ENCODE assay signal across 10 mouse cellular contexts in the genomic region with DNA sequence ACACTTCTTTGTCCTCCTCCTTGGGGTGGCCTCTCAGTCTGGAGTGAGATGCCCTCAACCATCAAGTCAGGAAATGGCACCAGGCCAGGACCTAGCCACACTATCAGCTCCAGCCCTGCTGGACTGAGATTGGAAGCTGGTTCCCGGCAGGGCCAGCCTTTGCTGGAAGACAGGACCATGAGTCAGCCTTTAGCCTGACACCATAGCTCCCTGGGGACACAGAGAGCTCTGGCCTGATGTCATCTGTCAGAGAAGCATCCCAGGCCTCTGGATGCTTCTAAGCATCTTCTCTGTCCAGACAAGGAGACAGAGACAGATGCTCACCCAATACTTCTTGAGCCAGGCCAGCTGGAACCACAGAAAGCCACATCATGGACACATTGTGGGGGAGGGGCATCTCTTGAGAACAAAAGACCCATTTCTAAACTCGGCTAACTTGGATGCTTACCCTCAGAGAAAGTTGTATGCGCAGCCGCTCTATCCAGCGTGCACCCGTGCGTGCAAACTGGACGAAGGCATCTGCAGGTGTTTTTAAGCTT. TPM values are rescaled to one million over a fixed set of nuclear protein-coding genes. Genes with fewer than 3 reads are reported as not detected.
DNase-seq lines count a peak whose midpoint lies in the region; ATAC-seq and TF ChIP-seq lines count a peak whose summit lies in the region.
"Had no signal": no experiment of that assay in that cellular context is flagged by ENCODE, and none has a peak within 500 bp of the region (broad histone marks: within the 10 kb centered on the region; RNA-seq: fewer than 3 reads in every experiment).

No protein-coding gene starts in this region.

- peak overlapping the region; percentile 92 for H3K27ac ChIP-seq in forebrain, embryonic 10.5 days
- peak overlapping the region; percentile 96 for H3K27ac ChIP-seq in neural tube, embryonic 14.5 days (ENCODE audit: low read depth, low read length)
- no peak overlapping the region for H3K27ac ChIP-seq in kidney, adult 2 months (ENCODE audit: insufficient read depth, low read depth, low read length)
- H3K27ac ChIP-seq: embryonic facial prominence, embryonic 15.5 days; stomach, embryonic 15.5 days had no signal

- peak overlapping the region; percentile 19 for H3K4me3 ChIP-seq in megakaryocyte, embryonic 14.5 days (replicated peaks)
- peak overlapping the region; percentile 75 for H3K4me3 ChIP-seq in forebrain, embryonic 10.5 days
- H3K4me3 ChIP-seq in neural tube, embryonic 14.5 days (ENCODE audit: low read depth, low read length), result peak overlapping the region; percentile 62
- no peak overlapping the region for H3K4me3 ChIP-seq in kidney, adult 2 months (ENCODE audit: insufficient read depth, low read depth, low read length)

- peaks cover 88% of the 10 kb centered on the region for H3K4me1 ChIP-seq in megakaryocyte, embryonic 14.5 days
- H3K4me1 ChIP-seq in forebrain, embryonic 10.5 days, result peaks cover 72% of the 10 kb centered on the region
- peaks cover 17% of the 10 kb centered on the region for H3K4me1 ChIP-seq in neural tube, embryonic 14.5 days (ENCODE audit: control insufficient read depth, insufficient read depth, low read length)
- H3K4me1 ChIP-seq in kidney, adult 2 months (ENCODE audit: control insufficient read depth, insufficient read depth, low read length), result no peaks in the 10 kb centered on the region

- TF ChIP-seq CTCF in kidney, adult 2 months (conservative IDR thresholded peaks at IDR 0.05; ENCODE audit: insufficient read depth, insufficient read length, low read depth, low read length), result no peak

- no peak for ATAC-seq in megakaryocyte, adult 5-6 weeks (ENCODE audit: poor library complexity, severe bottlenecking)
- ATAC-seq in neural tube, embryonic 14.5 days (ENCODE audit: low read depth), result no peak

- H3K4me2 ChIP-seq in neural tube, embryonic 14.5 days (ENCODE audit: low read depth, low read length), result peak overlapping the region; percentile 98

- TF ChIP-seq POLR2A in kidney, adult 2 months (IDR thresholded peaks at IDR 0.05; ENCODE audit: low read depth, low read length), result no peak

- DNase-seq in adrenal gland, postnatal 25 days, result peak; percentile 62
- DNase-seq in forebrain, embryonic 10.5 days (ENCODE audit: extremely low spot score, low spot score), result no peak
- peak; percentile 76 for DNase-seq in heart, postnatal 4 days
- DNase-seq in left cerebral cortex, postnatal 36 days (ENCODE audit: low spot score in 2 of 2), result no peak
- no peak for DNase-seq in kidney, adult 2 months

- no peaks in the 10 kb centered on the region for H3K9me3 ChIP-seq in megakaryocyte, embryonic 14.5 days
- H3K9me3 ChIP-seq in forebrain, embryonic 10.5 days, result no peaks in the 10 kb centered on the region
- H3K9me3 ChIP-seq in neural tube, embryonic 14.5 days (ENCODE audit: control insufficient read depth, low read length), result no peaks in the 10 kb centered on the region
- H3K9me3 ChIP-seq: embryonic facial prominence, embryonic 15.5 days; stomach, embryonic 15.5 days had no signal

- intact Hi-C loops in left cerebral cortex, postnatal 36 days (cut with DNase I), result no loop called here

- WGBS in forebrain, embryonic 10.5 days, result 50% methylated on average over 8 of the region's 8 CpGs
- WGBS in neural tube, embryonic 14.5 days, result 12% methylated on average over 8 of the region's 8 CpGs
- 49% methylated on average over 8 of the region's 8 CpGs for WGBS in kidney, adult 2 months

- no peaks in the 10 kb centered on the region for H3K36me3 ChIP-seq in megakaryocyte, embryonic 14.5 days (replicated peaks; ENCODE audit: low read length)
- no peaks in the 10 kb centered on the region for H3K36me3 ChIP-seq in forebrain, embryonic 10.5 days (replicated peaks)
- no peaks in the 10 kb centered on the region for H3K36me3 ChIP-seq in neural tube, embryonic 14.5 days (ENCODE audit: control insufficient read depth, insufficient read depth, low read length)
- no peaks in the 10 kb centered on the region for H3K36me3 ChIP-seq in kidney, adult 2 months (ENCODE audit: control insufficient read depth, insufficient read depth, low read length)
- H3K36me3 ChIP-seq: embryonic facial prominence, embryonic 15.5 days; stomach, embryonic 15.5 days had no signal

- peak overlapping the region; percentile 91 for H3K9ac ChIP-seq in neural tube, embryonic 14.5 days (replicated peaks; ENCODE audit: low read depth, low read length)
- H3K9ac ChIP-seq: embryonic facial prominence, embryonic 15.5 days; stomach, embryonic 15.5 days had no signal

- H3K27me3 ChIP-seq in megakaryocyte, embryonic 14.5 days (replicated peaks), result peaks cover 77% of the 10 kb centered on the region
- peaks cover 68% of the 10 kb centered on the region for H3K27me3 ChIP-seq in forebrain, embryonic 10.5 days (ENCODE audit: poor library complexity, severe bottlenecking)
- no peaks in the 10 kb centered on the region for H3K27me3 ChIP-seq in neural tube, embryonic 14.5 days (ENCODE audit: control insufficient read depth, insufficient read depth, low read length)
- no peaks in the 10 kb centered on the region for H3K27me3 ChIP-seq in kidney, adult 2 months (replicated peaks; ENCODE audit: control insufficient read depth, insufficient read depth, low read length)

RNA-seq across cellular contexts. Expression of a gene that starts 1.1 kb away (rescaled TPM):
- 123 and 178 TPM in 2 replicates for polyA plus RNA-seq in megakaryocyte, embryonic 14.5 days (2012; ENCODE audit: insufficient read depth, low replicate concordance)
- total RNA-seq in megakaryocyte, adult 5-6 weeks (2015), result 0.89 and 1.0 TPM in 2 replicates
- total RNA-seq in megakaryocyte, adult 5-6 weeks (2017), result 0.37 and 1.2 TPM in 2 replicates
- total RNA-seq in adrenal gland, postnatal 25 days (2021), result 1.7 and 2.8 TPM in 2 replicates
- polyA plus RNA-seq in forebrain, embryonic 10.5 days (2016; fragmentation: Nextera tagmentation; extraction: Ambion mirVana), result 205 and 261 TPM in 2 replicates
- 1 to 10 TPM; 1.8 to 2.5 TPM for total RNA-seq in heart, postnatal 4 days (2021)
- 1,600 and 1,632 TPM in 2 replicates for polyA plus RNA-seq in neural tube, embryonic 14.5 days (2014; fragmentation: Nextera tagmentation; extraction: Ambion mirVana)
- 100 to 1,000 TPM; 399 to 458 TPM for total RNA-seq in left cerebral cortex, postnatal 36 days (2021)
- polyA plus RNA-seq in kidney, adult 2 months (2012; rRNA removed), result 3.9 and 12.0 TPM in 2 replicates

RNA-seq across cellular contexts. Expression of a gene that starts 3.2 kb away (rescaled TPM):
- 1.1 TPM in 1 of 2 replicates, not detected in the other for polyA plus RNA-seq in megakaryocyte, embryonic 14.5 days (2012; ENCODE audit: insufficient read depth, low replicate concordance)
- total RNA-seq in megakaryocyte, adult 5-6 weeks (2015), result not detected in 2 replicates
- total RNA-seq in megakaryocyte, adult 5-6 weeks (2017), result not detected in 2 replicates
- total RNA-seq in adrenal gland, postnatal 25 days (2021), result not detected in 2 replicates
- 0.06 and 0.07 TPM in 2 replicates for polyA plus RNA-seq in forebrain, embryonic 10.5 days (2016; fragmentation: Nextera tagmentation; extraction: Ambion mirVana)
- total RNA-seq in heart, postnatal 4 days (2021), result not detected
- polyA plus RNA-seq in neural tube, embryonic 14.5 days (2014; fragmentation: Nextera tagmentation; extraction: Ambion mirVana), result 0.22 and 0.33 TPM in 2 replicates
- total RNA-seq in left cerebral cortex, postnatal 36 days (2021), result under 1 TPM in 1 of 2 experiments, not detected in 1; 0.14 TPM
- not detected in 2 replicates for polyA plus RNA-seq in kidney, adult 2 months (2012; rRNA removed)
- polyA plus RNA-seq: stomach, embryonic 15.5 days had no signal

RNA-seq across cellular contexts. Expression of a gene that starts 13.2 kb away (rescaled TPM):
- 20.7 and 47.5 TPM in 2 replicates for polyA plus RNA-seq in megakaryocyte, embryonic 14.5 days (2012; ENCODE audit: insufficient read depth, low replicate concordance)
- 15.2 and 19.6 TPM in 2 replicates for total RNA-seq in megakaryocyte, adult 5-6 weeks (2015)
- total RNA-seq in megakaryocyte, adult 5-6 weeks (2017), result 24.9 and 27.3 TPM in 2 replicates
- total RNA-seq in adrenal gland, postnatal 25 days (2021), result 19.1 and 29.4 TPM in 2 replicates
- polyA plus RNA-seq in forebrain, embryonic 10.5 days (2016; fragmentation: Nextera tagmentation; extraction: Ambion mirVana), result 45.9 and 49.9 TPM in 2 replicates
- total RNA-seq in heart, postnatal 4 days (2021), result 10 to 100 TPM; 65.4 to 68.0 TPM
- 47.4 and 52.8 TPM in 2 replicates for polyA plus RNA-seq in neural tube, embryonic 14.5 days (2014; fragmentation: Nextera tagmentation; extraction: Ambion mirVana)
- 10 to 100 TPM; 62.0 to 64.3 TPM for total RNA-seq in left cerebral cortex, postnatal 36 days (2021)
- polyA plus RNA-seq in kidney, adult 2 months (2012; rRNA removed), result 87.1 and 97.6 TPM in 2 replicates

RNA-seq across cellular contexts. Expression of a gene that starts 36.6 kb away (rescaled TPM):
- polyA plus RNA-seq in megakaryocyte, embryonic 14.5 days (2012; ENCODE audit: insufficient read depth, low replicate concordance), result 41.1 and 108 TPM in 2 replicates
- total RNA-seq in megakaryocyte, adult 5-6 weeks (2015), result 68.3 and 86.8 TPM in 2 replicates
- 187 and 329 TPM in 2 replicates for total RNA-seq in megakaryocyte, adult 5-6 weeks (2017)
- total RNA-seq in adrenal gland, postnatal 25 days (2021), result 203 and 237 TPM in 2 replicates
- polyA plus RNA-seq in forebrain, embryonic 10.5 days (2016; fragmentation: Nextera tagmentation; extraction: Ambion mirVana), result 146 and 151 TPM in 2 replicates
- 100 to 1,000 TPM; 174 to 178 TPM for total RNA-seq in heart, postnatal 4 days (2021)
- 379 and 405 TPM in 2 replicates for polyA plus RNA-seq in neural tube, embryonic 14.5 days (2014; fragmentation: Nextera tagmentation; extraction: Ambion mirVana)
- 100 to 1,000 TPM; 543 to 593 TPM for total RNA-seq in left cerebral cortex, postnatal 36 days (2021)
- 164 and 166 TPM in 2 replicates for polyA plus RNA-seq in kidney, adult 2 months (2012; rRNA removed)

Comparison
In these comparisons a context has a peak if more than half of its experiments do, and no peak if none do; other contexts are left out.
1. DNase-seq: peak in adrenal gland, postnatal 25 days (single experiment) and heart, postnatal 4 days (single experiment); none in forebrain, embryonic 10.5 days (single experiment), left cerebral cortex, postnatal 36 days (0 of 2) and kidney, adult 2 months (single experiment).
2. RNA of a gene that starts 1.1 kb away (total RNA-seq): 399 to 458 TPM in left cerebral cortex, postnatal 36 days; 1.7 to 2.8 TPM in adrenal gland, postnatal 25 days, 1.8 to 2.5 TPM in heart, postnatal 4 days and 0.37 to 1.2 TPM in megakaryocyte, adult 5-6 weeks; every median in the first group is over 100 times any median in the second.